Mouse (Mus musculus): Measurements from ENCODE around the gene Vamp2. TPM values are rescaled to one million over a fixed set of nuclear protein-coding genes. Genes with fewer than 3 reads are reported as not detected.

Vamp2 gene
- total RNA-seq, 2 experiments from 2014 or later = 68.8 to 72.6 TPM

DNA sequence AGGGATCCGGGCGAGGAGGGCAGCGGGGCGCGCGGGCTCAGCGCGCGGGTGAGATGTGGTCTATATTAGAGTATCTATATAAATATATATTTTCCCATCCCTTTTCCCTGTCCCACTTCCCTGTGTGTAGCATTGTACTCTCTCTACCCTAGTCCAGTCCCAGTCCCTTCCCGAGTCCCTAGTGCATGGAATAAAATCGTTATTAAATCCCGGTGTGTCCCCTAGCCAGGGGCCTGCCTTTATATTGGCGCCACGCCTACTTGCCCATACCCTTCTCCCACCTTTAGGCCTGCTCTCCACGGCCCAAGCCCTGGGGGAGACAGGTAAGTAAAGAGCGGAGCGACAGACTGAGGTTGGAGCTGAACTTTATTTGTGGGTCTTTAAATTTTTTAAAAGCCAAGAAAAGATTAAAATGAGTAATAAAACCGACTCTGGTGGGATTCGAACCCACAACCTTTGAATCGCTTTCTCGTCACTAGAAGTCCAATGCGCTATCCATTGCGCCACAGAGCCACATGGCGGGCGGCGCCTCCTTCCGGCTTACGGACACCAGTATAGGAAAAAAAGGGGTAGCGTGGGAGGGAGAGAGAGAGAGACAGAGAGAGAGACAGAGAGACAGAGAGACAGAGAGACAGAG, 34.9 kb downstream of the Vamp2 start:
- peak; percentile 86 to 93 for DNase-seq
- intact Hi-C loops (cut with DNase I) = loop anchor here (1.0 kb wide), 1 partner anchor 60 kb away; no protein-coding TSS in a partner anchor

DNA sequence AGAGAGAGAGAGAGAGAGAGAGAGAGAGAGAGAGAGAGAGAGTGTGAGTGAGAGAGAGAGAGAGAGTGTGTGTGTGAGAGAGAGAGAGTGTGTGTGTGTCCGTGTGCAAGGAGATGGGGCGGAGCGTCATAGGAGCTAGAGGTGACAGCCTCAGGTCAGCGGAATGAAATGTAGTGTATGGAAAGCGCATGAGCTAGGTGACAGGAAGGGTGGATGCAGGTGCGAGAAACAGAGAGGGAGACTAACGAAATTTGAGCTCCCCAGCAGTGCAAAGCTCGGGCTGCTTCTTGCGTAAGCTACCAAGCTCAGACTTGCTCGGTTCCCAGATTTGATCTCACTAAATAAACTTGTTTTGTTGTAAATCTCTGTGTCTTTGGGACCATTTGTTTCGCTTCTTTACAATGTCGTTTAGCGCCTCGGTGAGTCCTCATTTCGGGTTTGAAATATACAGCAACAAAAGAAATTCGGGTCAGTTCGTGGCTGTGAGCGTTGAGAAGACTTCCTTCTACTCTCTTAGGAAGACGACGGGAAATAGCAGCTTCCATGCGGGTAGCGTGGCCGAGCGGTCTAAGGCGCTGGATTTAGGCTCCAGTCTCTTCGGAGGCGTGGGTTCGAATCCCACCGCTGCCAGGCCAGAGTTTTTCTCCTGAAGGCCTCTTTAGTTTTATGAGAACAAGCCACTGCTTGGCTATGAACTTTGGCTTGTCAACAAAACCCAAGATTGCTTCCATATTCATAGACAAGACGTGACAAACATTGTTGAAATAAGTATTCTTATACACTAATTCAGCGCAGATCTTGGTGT, 35.6 kb downstream of the Vamp2 start:
- peak; percentile 88 to 90 for DNase-seq
- intact Hi-C loops (cut with DNase I) = loop anchor here (1.0 kb wide), 2 partner anchors 61 to 83 kb away; no protein-coding TSS in a partner anchor

DNA sequence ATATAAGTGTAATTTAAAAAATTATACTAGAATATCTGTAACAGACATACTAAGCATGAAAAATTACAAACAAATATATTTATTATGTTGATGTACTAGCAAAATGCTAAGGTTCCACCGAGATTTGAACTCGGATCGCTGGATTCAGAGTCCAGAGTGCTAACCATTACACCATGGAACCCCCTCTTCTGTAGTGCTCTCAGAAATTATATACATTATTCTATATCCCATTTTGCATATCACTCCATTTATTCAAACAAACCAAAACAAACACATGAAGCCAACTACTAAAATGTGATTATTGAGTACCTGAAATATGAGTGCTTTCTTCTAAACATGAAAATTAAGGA, 36.2 kb downstream of the Vamp2 start:
- DNase-seq = peak; percentile 64 to 74
- intact Hi-C loops (cut with DNase I) = loop anchor here (1.0 kb wide), 1 partner anchor 83 kb away; no protein-coding TSS in a partner anchor

DNA sequence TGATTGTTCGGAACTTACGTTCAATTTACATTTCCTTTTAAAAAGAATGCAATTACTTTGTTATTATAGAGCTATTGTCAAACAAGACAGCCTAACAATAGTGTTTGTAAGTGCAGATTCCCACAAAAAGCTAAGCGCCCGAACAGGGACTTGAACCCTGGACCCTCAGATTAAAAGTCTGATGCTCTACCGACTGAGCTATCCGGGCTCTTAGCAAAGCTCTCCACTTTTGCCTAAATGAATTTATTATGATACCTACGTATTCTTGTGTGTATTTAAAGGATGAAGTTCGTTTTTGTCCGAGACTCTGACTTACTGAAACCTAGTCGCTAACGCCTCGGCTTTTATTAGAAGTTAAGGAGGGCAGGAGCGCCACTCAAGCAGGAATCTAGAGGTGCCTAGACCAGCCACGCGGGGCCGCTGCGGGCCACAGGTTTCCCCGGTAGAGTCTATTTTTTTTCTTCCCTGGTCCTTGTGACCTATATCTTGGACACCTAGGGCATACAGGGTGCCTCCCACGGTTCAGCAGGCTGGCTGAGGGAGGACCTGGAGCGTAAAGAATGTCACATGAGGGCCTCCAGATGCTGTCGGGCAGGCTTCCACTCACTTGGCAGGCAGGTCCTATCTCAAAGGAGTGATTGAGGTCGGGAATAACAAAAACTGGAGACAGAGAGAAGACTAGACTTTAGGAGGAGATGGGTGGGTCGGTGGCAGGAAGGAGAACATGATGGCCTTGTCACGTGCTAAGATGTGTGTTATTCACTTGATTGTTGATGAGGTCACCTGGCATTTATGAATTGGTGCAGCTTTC, 37.0 kb downstream of the Vamp2 start:
- DNase-seq = peak; percentile 78 to 80
- intact Hi-C loops (cut with DNase I) = loop anchor here (1.0 to 5.0 kb wide), 2 partner anchors 24 to 117 kb away; no protein-coding TSS in a partner anchor

DNA sequence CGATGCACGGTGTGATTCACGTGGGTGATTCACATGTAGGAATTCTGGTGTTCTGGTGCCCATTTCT, 37.4 kb downstream of the Vamp2 start, which contains the start of gene Aloxe3:
Gene Aloxe3, plus strand, starts transcription at position 45 of the 67 bp plus-strand sequence.
- DNase-seq = no peak
- intact Hi-C loops (cut with DNase I) = loop anchor here (1.0 to 5.0 kb wide), 2 partner anchors 24 to 117 kb away; no protein-coding TSS in a partner anchor

DNA sequence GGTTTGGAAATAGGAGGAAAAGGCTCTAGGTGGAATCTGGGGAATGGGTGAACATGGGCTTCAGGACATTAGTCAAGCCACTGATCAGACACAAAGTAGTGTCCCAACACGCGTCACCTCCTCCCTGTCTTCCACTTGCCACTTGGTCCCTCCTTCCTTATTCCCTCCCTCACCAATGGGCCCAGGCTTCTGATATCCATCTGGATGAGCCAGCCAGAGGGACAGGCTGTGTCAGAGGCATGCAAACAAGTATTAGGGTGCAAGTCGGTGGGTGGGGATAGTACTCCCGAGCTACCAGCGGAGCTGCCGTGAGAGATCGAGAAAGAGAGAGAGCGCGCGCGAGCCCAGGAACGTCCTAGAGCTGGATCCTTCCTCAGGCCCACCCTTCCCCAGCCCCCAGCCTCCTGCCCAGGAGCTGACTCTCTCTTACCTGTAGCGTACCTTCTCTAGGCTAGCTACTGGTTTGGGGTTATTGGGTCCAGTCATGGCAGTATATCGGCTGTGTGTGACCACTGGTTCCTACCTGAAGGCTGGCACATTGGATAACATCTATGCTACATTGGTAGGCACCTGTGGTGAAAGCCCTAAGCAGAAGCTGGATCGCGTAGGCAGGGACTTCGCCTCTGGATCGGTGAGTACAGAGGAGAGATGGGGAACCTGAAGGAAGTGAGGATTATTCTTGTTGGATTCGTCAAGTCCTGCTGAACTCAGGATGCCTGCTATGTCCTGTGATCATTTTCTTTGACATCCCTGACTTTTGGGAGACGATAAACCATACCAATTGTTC, 37.8 kb downstream of the Vamp2 start:
- intact Hi-C loops (cut with DNase I) = loop anchor here (1.0 to 5.0 kb wide), 2 partner anchors 23 to 116 kb away; no protein-coding TSS in a partner anchor
- no peak for DNase-seq

DNA sequence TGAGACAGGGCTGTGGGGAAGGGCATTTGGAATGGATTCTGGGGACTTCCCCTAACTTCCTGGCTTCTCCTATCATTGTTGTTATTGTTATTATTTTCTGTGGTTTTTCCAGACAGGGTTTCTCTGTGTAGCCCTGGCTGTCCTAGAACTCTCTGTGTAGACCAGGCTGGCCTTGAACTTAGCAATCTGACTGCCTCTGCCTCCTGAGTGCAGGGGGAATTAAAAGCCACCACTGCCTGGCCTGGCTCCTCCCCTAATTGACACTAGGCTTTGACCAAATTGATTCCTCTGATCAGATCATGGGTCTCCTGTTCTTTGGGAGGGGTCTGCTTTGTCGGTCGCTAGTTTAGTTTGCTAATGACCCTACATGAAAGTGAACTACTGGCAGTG, 38.4 kb downstream of the Vamp2 start:
- no peak for DNase-seq
- intact Hi-C loops (cut with DNase I) = loop anchor here (5.0 kb wide), 1 partner anchor 116 kb away; no protein-coding TSS in a partner anchor

DNA sequence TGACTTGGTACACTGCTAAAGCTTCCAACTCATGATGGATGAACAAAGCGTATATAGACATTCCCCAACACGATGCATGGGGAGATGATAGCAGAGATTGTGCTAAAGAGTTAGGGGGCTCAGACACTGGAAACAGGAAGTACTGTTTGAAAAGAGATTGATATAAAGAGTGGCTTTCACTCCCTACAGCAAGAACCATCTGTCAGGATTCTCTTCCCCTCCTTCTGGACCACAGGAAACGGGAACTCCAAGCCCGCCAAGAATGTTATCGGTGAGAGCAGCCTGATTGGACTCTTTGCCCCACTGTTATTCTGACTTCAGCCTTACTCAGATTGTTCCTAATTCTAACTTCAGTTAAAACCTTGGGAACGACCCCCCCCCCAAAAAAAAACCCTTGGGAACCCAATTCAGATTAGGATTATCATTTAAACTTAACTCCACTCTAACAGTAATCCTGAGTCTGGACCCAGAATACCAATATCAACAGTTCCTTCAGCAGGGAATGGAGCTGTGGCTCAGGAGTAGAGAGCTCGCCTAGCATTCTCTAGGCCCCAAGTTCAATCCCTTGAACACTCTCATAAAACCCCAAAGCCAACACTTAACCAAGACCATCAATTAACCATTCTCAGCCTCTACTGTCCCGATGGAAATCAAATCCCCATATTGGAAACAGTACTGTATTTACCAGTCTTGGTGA, 40.3 kb downstream of the Vamp2 start:
- intact Hi-C loops (cut with DNase I) = loop anchor here (5.0 kb wide), 1 partner anchor 114 kb away; no protein-coding TSS in a partner anchor

DNA sequence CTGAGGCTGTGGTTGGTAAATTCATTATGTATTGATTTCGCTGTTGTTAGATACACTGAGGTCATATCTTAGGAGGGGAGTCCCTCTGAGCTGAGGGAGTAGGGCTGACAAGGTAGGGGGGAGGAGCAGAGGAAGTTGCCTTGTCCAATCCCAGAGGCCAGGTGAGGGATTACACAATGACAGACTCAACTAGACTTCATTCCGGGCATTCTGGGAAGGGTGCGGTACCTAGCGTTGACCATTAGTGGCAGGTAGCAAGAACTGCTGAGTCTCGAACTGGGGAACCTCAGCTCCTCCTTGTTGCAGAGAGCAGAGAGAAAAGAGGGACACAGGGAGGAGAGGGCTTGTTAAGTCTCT, 45.3 kb downstream of the Vamp2 start:
- no peak for DNase-seq
- intact Hi-C loops (cut with DNase I) = no loop called here

More for the DNA sequence above, 40.3 kb downstream of the Vamp2 start:
- DNase-seq = no peak

DNA sequence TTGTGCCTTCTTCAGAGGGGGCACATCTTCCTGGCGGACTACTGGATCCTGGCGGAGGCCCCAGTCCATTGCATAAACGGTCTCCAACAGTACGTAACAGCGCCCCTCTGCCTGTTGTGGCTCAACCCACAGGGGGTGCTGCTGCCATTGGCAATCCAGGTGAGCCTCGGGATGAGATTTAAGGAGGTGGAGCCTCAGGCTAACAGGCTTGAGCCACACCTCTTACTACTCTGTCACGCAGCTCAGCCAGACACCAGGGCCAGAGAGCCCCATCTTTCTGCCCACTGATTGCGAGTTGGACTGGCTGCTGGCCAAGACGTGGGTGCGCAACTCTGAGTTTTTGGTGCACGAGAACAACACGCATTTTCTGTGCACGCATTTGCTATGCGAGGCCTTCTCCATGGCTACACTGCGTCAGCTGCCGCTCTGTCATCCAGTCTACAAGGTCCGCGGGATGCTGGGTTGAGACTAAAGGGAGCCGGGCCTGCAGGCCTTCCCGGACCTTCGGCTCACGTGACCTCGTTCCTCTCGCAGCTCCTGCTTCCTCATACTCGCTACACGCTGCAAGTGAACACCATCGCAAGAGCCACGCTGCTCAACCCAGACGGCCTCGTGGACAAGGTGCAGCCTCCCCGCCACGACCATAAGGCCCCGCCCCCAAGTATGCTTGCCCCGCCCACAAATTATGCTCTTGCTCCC, 45.8 kb downstream of the Vamp2 start:
- peak; percentile 32 to 45 for DNase-seq
- intact Hi-C loops (cut with DNase I) = no loop called here

DNA sequence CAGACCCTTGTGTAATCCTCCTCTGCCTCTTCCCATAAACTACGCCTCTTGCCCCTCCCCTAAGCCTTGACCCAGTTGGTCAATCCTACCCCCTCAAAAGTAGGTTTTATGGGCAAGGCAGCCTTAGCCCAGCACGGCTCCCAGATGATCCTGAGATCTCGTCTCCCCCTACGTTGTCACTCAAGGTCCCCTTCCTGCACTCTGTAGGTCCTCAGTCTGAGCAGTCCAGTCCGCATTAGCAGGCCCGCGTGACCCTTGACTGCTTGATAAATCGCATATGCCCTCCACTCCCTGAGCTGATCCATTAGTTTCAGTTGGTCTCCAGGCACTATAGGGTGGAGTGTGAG, 46.3 kb downstream of the Vamp2 start:
- intact Hi-C loops (cut with DNase I) = no loop called here
- DNase-seq = no peak

DNA sequence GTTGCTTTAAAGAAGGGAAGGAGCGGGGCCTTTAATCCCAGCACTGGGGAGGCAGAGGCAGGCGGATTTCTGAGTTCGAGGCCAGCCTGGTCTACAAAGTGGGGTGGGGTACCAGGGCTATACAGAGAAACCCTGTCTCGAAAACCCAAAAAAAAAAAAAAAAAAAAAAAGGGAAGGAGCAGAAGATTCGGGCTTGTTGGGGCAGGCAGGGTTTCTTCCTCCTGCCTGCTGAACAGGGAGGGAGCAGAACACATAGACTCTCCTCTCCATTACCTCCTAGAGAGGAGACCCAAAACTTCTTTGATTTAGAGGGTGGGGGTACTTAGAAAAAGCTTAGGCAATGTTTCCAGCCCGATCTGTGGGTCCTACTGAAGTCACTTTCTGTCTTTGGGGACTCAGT, 47.1 kb downstream of the Vamp2 start:
- DNase-seq = no peak
- intact Hi-C loops (cut with DNase I) = no loop called here

Other genes starting within 250 kb of the Vamp2 start
- gene Ndel1, start 216.6 kb upstream of the Vamp2 start, total RNA-seq (2021) = 10 to 100 TPM; 56.1 to 59.6 TPM
- under 1 TPM in 1 of 2 experiments, not detected in 1; 0.15 TPM for gene Rnf222, start 199.9 kb upstream of the Vamp2 start, total RNA-seq (2021)
- gene Rpl26, start 186.9 kb upstream of the Vamp2 start, total RNA-seq (2021) = 100 to 1,000 TPM; 607 to 680 TPM
- gene Odf4, start 161.4 kb upstream of the Vamp2 start, total RNA-seq (2021) = not detected
- gene Arhgef15, start 131.0 kb upstream of the Vamp2 start, total RNA-seq (2021) = 10 to 100 TPM; 37.9 to 46.1 TPM
- gene Slc25a35, start 120.4 kb upstream of the Vamp2 start, total RNA-seq (2021) = 1 to 10 TPM; 4.5 to 5.5 TPM
- gene Rangrf, start 113.3 kb upstream of the Vamp2 start, total RNA-seq (2021) = 10 to 100 TPM; 51.9 to 61.2 TPM
- 1 to 10 TPM; 7.6 to 7.7 TPM for gene Pfas, start 80.0 kb upstream of the Vamp2 start, total RNA-seq (2021)
- gene Ctc1, start 72.6 kb upstream of the Vamp2 start, total RNA-seq (2021) = 10 to 100 TPM; 13.1 to 16.5 TPM
- 1 to 10 TPM; 3.6 to 8.1 TPM for gene Aurkb, start 42.8 kb upstream of the Vamp2 start, total RNA-seq (2021)
- gene Borcs6, start 28.8 kb upstream of the Vamp2 start, total RNA-seq (2021) = 10 to 100 TPM; 15.9 to 16.2 TPM
- 1 to 10 TPM; 5.2 to 5.4 TPM for gene Tmem107, start 17.7 kb upstream of the Vamp2 start, total RNA-seq (2021)
- gene Per1, start 6.7 kb downstream of the Vamp2 start, total RNA-seq (2021) = 100 to 1,000 TPM; 100 to 103 TPM
- under 1 TPM; 0.14 to 0.32 TPM for gene Hes7, start 31.9 kb downstream of the Vamp2 start, total RNA-seq (2021)
- gene 9130213A22Rik, start 34.1 kb downstream of the Vamp2 start, total RNA-seq (2021) = under 1 TPM; 0.33 to 0.44 TPM
- gene Aloxe3, start 37.4 kb downstream of the Vamp2 start, total RNA-seq (2021) = not detected
- gene Alox12b, start 68.5 kb downstream of the Vamp2 start, total RNA-seq (2021) = not detected
- gene Alox8, start 109.4 kb downstream of the Vamp2 start, total RNA-seq (2021) = 1 to 10 TPM in 1 of 2 experiments, under 1 TPM in 1; 0.88 to 1.7 TPM
- gene Gucy2e, start 148.5 kb downstream of the Vamp2 start, total RNA-seq (2021) = 1 to 10 TPM in 1 of 2 experiments, under 1 TPM in 1; 1.00 to 1.3 TPM
- gene Cntrob, start 235.3 kb downstream of the Vamp2 start, total RNA-seq (2021) = 1 to 10 TPM; 3.4 to 6.1 TPM
- gene Trappc1, start 235.5 kb downstream of the Vamp2 start, total RNA-seq (2021) = 10 to 100 TPM; 54.0 to 61.4 TPM
- under 1 TPM; 0.51 to 0.67 TPM for gene Kcnab3, start 237.8 kb downstream of the Vamp2 start, total RNA-seq (2021)

Measured in heart, postnatal 14 days (tissue).